Mouse (Mus musculus) CH12.LX (cell line): Measurements from ENCODE around the gene Rnase4. TPM values are rescaled to one million over a fixed set of nuclear protein-coding genes. Genes with fewer than 3 reads are reported as not detected.

ENCODE experiments used
- DNase-seq: peaks from one replicate; pipeline ENCODE4 v3.0.0-alpha.2; 2013; ENCODE audit errors: extremely low read depth
- H3K27ac ChIP-seq: 2 replicates; pipeline ENCODE4 v1.5.1; 2012; ENCODE audit warnings: low read depth, mild to moderate bottlenecking, control low read depth, moderate library complexity; ENCODE audit not compliant: insufficient read depth
- H3K27me3 ChIP-seq: replicated peaks from 2 replicates; pipeline ENCODE3; 2012; ENCODE audit warnings: inconsistent platforms
- H3K36me3 ChIP-seq, 2 experiments: replicated peaks in 1 of 2; 2 replicates each; pipeline versions ENCODE3 to v1.6.1; 2012; ENCODE audit warnings: inconsistent platforms in 1 of 2, low read length in 1 of 2, mild to moderate bottlenecking in 1 of 2, mixed read lengths in 1 of 2, moderate library complexity in 1 of 2; ENCODE audit not compliant: control insufficient read depth in 1 of 2, insufficient read depth in 1 of 2
- H3K4me1 ChIP-seq, 2 experiments: 2 replicates each; pipeline ENCODE4 v1.6.1; 2012; ENCODE audit warnings: inconsistent platforms in 1 of 2, moderate library complexity in 1 of 2; ENCODE audit not compliant: insufficient read depth in 2 of 2, control insufficient read depth in 1 of 2
- H3K4me2 ChIP-seq: 2 replicates; pipeline ENCODE4 v1.6.1; 2012; ENCODE audit warnings: low read depth, mild to moderate bottlenecking, control low read depth; ENCODE audit not compliant: poor library complexity, insufficient read depth, severe bottlenecking
- H3K4me3 ChIP-seq, 3 experiments: fragments of 150-350 bp in 1 of 3; sonication (generic) in 1 of 3; replicated peaks in 1 of 3; 2 replicates each; pipeline versions ENCODE3 to v1.5.1; 2011 to 2012; ENCODE audit warnings: low read depth in 2 of 3, low read length in 2 of 3, mild to moderate bottlenecking in 2 of 3, moderate library complexity in 2 of 3, control low read depth in 1 of 3, improper control_type of control experiment in 1 of 3, inconsistent platforms in 1 of 3, mixed read lengths in 1 of 3; ENCODE audit not compliant: poor library complexity in 1 of 3
- H3K79me2 ChIP-seq: replicated peaks from 2 replicates; pipeline ENCODE4 v1.6.1; 2012; ENCODE audit warnings: mild to moderate bottlenecking, moderate library complexity; ENCODE audit not compliant: control insufficient read depth, poor library complexity, insufficient read depth, severe bottlenecking; ENCODE audit errors: extremely low read depth
- H3K9ac ChIP-seq: 2 replicates; pipeline ENCODE4 v1.6.1; 2012; ENCODE audit warnings: low read depth, mild to moderate bottlenecking, control low read depth, moderate library complexity; ENCODE audit not compliant: insufficient read depth
- H3K9me3 ChIP-seq: replicated peaks from 2 replicates; pipeline ENCODE3; 2012; ENCODE audit warnings: low read length, inconsistent platforms, mixed read lengths
- BHLHE40 ChIP-seq: IDR thresholded peaks from 2 replicates; pipeline ENCODE4 v1.6.1; 2011; ENCODE audit warnings: mild to moderate bottlenecking, low read depth, low read length, improper control_type of control experiment
- CTCF ChIP-seq, 2 experiments: IDR thresholded peaks in 1 of 2; conservative IDR thresholded peaks in 1 of 2; 2 replicates each; pipeline ENCODE4 v1.5.1; 2011 to 2012; ENCODE audit warnings: low read depth in 2 of 2, low read length in 2 of 2, improper control_type of control experiment in 1 of 2, inconsistent platforms in 1 of 2, mild to moderate bottlenecking in 1 of 2, moderate library complexity in 1 of 2
- EP300 ChIP-seq: IDR thresholded peaks from 2 replicates; pipeline ENCODE4 v1.6.1; 2011; ENCODE audit warnings: low read length, improper control_type of control experiment
- GABPA ChIP-seq: IDR thresholded peaks from 2 replicates; pipeline ENCODE4 v1.6.1; 2012; ENCODE audit warnings: low read depth, low read length, improper control_type of control experiment, inconsistent platforms; ENCODE audit not compliant: insufficient replicate concordance
- MAX ChIP-seq: IDR thresholded peaks from 2 replicates; pipeline ENCODE4 v1.6.1; 2011; ENCODE audit warnings: low read length, improper control_type of control experiment
- MEF2A ChIP-seq: IDR thresholded peaks from 2 replicates; pipeline ENCODE4 v1.6.1; 2014; ENCODE audit warnings: low read depth, mild to moderate bottlenecking, inconsistent platforms, low read length, improper control_type of control experiment, borderline replicate concordance
- MXI1 ChIP-seq: IDR thresholded peaks from 2 replicates; pipeline ENCODE4 v1.6.1; 2011; ENCODE audit warnings: mild to moderate bottlenecking, low read depth, low read length, improper control_type of control experiment
- NRF1 ChIP-seq: IDR thresholded peaks from 2 replicates; pipeline ENCODE4 v1.6.1; 2014; ENCODE audit warnings: low read depth, mild to moderate bottlenecking, inconsistent platforms, low read length, improper control_type of control experiment, moderate library complexity
- PAX5 ChIP-seq: IDR thresholded peaks from 2 replicates; pipeline ENCODE4 v1.6.1; 2012; ENCODE audit warnings: low read length, inconsistent platforms, mixed read lengths
- POLR2AphosphoS2 ChIP-seq: IDR thresholded peaks from 2 replicates; pipeline ENCODE4 v1.6.1; 2011; ENCODE audit warnings: low read depth, low read length, improper control_type of control experiment
- RCOR1 ChIP-seq: conservative IDR thresholded peaks from 2 replicates; pipeline ENCODE4 v1.6.1; 2012; ENCODE audit warnings: low read depth, mild to moderate bottlenecking, inconsistent platforms, low read length, improper control_type of control experiment
- TCF12 ChIP-seq: IDR thresholded peaks from 2 replicates; pipeline ENCODE4 v1.6.1; 2014; ENCODE audit warnings: low read depth, mild to moderate bottlenecking, inconsistent platforms, low read length, improper control_type of control experiment
- UBTF ChIP-seq: IDR thresholded peaks from 2 replicates; pipeline ENCODE4 v1.6.1; 2012; ENCODE audit warnings: low read depth, mild to moderate bottlenecking, inconsistent platforms, low read length, improper control_type of control experiment, moderate library complexity
- USF2 ChIP-seq: conservative IDR thresholded peaks from 2 replicates; pipeline ENCODE4 v1.6.1; 2011; ENCODE audit warnings: low read depth, low read length, improper control_type of control experiment
- ZNF384 ChIP-seq: IDR thresholded peaks from 2 replicates; pipeline ENCODE4 v1.6.1; 2012; ENCODE audit warnings: low read depth, low read length, improper control_type of control experiment, inconsistent platforms
- dilution Hi-C: fragments of 300-500 bp; cut with MboI; formaldehyde crosslinking; loops from 2 replicates; pipeline ENCODE4 v1.14.3; 2020; ENCODE audit warnings: low sequenced_read_pairs; ENCODE audit not compliant: extremely low pct_unique_long_range_greater_than_20kb, extremely low pct_ligation_motif_present
- in situ Hi-C: fragments of 300-500 bp; cut with MboI; formaldehyde crosslinking; loops from 3 replicates; pipeline ENCODE4 v1.14.3; 2019; ENCODE audit warnings: low sequenced_read_pairs, low pct_ligation_motif_present, low pct_unique_long_range_greater_than_20kb, mixed read lengths
- polyA plus RNA-seq: library from polyadenylated mRNA; unstranded; fragments of >175 nt; gene quantifications from 2 replicates; pipeline ENCODE4 v1.2.1, GENCODE M21; 2012; ENCODE audit warnings: low read depth; ENCODE audit not compliant: insufficient read length
- total RNA-seq, 2 experiments: library from RNA; depleted of rRNA; stranded (reverse); fragments of 300-350 nt in 1 of 2; fragments of >200 nt in 1 of 2; gene quantifications; 2 replicates each; pipeline ENCODE4 v1.2.3; 2012 to 2014

Gene Rnase4
- total and polyA plus RNA-seq, 3 experiments: 1.6 to 1.9 (median 1.8) TPM

- TF ChIP-seq BHLHE40 (peak; percentile 43), CTCF (conservative IDR thresholded peaks at IDR 0.05 in 1 of 2, IDR thresholded peaks at IDR 0.05 in 1 of 2; ENCODE audit: low read depth in 2 of 2, low read length in 2 of 2) (no peak), MXI1 (peak; percentile 69; the same call in 1 of the 2 replicates), NRF1 (peak; percentile 75), MAX (peak; percentile 78), POLR2AphosphoS2 (no peak)
- TF ChIP-seq, all 38 proteins: peak for 17
Observed at GRCm38 (mm10) chr14:51088970-51089673, 1.8 kb upstream of the Rnase4 start (continued).

- peak; percentile 56; the same call in 1 of the 2 replicates for TF ChIP-seq MEF2A
- no peak for TF ChIP-seq USF2
- TF ChIP-seq BHLHE40: no peak
- TF ChIP-seq EP300: 0 out of 2 replicates have a peak, but pooled peaks have one; percentile 6
- TF ChIP-seq ZNF384: peak; percentile 98
- no peak for TF ChIP-seq PAX5
- TF ChIP-seq RCOR1: no peak
- TF ChIP-seq GABPA: no peak
- TF ChIP-seq UBTF: no peak
- no peak for TF ChIP-seq TCF12
- dilution Hi-C loops: no loop called here
- H3K9ac ChIP-seq: peak overlapping the region; percentile 71
- peaks cover 3 to 28% of the 10 kb centered on the region in 2 experiments; a peak in 3 of 4 replicates for H3K4me1 ChIP-seq
- H3K9me3 ChIP-seq: no peaks in the 10 kb centered on the region
- no peak for DNase-seq
- peak overlapping the region; percentile 66 to 94 (median 90) for H3K4me3 ChIP-seq
- no peaks in the 10 kb centered on the region for H3K79me2 ChIP-seq
- H3K27ac ChIP-seq: peak overlapping the region; percentile 88
- in situ Hi-C loops: loop anchor here (10.0 kb wide), 1 partner anchor 65 kb away; no protein-coding TSS in a partner anchor
- no peaks in the 10 kb centered on the region for H3K27me3 ChIP-seq
- H3K36me3 ChIP-seq: no peaks in the 10 kb centered on the region
- peak overlapping the region; percentile 32; the same call in 1 of the 2 replicates for H3K4me2 ChIP-seq
Observed at GRCm38 (mm10) chr14:51089674-51090076, 1.2 kb upstream of the Rnase4 start.
